Mouse (Mus musculus): ENCODE data around the gene 0610010K14Rik. TPM values are rescaled to one million over a fixed set of nuclear protein-coding genes. Genes with fewer than 3 reads are reported as not detected.

The 0610010K14Rik gene
- total RNA-seq, 2 experiments from 2014 or later, result 41.4 to 45.6 TPM

Small RNA genes within 50 kb of the gene (microRNA-seq; reads per million reads assigned to microRNA genes)
- 2,907 to 16,366 reads per million in 2 experiments for gene Mir195a
- gene Mir497, result 0 reads per million in 2 experiments
- 0 reads per million in 2 experiments for gene Mir497b

Other genes with a start within 250 kb of the 0610010K14Rik start
- gene Gabarap, start 246.8 kb downstream of the 0610010K14Rik start, total RNA-seq (2021), result 100 to 1,000 TPM; 232 to 236 TPM
- gene Phf23, start 242.1 kb downstream of the 0610010K14Rik start, total RNA-seq (2021), result 10 to 100 TPM; 45.4 to 47.4 TPM
- 10 to 100 TPM; 36.8 to 41.7 TPM for gene Dvl2, start 237.3 kb downstream of the 0610010K14Rik start, total RNA-seq (2021)
- gene Acadvl, start 222.5 kb downstream of the 0610010K14Rik start, total RNA-seq (2021), result 10 to 100 TPM; 54.9 to 58.6 TPM
- 100 to 1,000 TPM; 888 to 914 TPM for gene Dlg4, start 221.0 kb downstream of the 0610010K14Rik start, total RNA-seq (2021)
- 1 to 10 TPM in 1 of 2 experiments, not detected in 1; 1.2 TPM for gene Asgr1, start 183.8 kb downstream of the 0610010K14Rik start, total RNA-seq (2021)
- not detected for gene Asgr2, start 145.3 kb downstream of the 0610010K14Rik start, total RNA-seq (2021)
- under 1 TPM; 0.45 to 0.68 TPM for gene Mgl2, start 107.6 kb downstream of the 0610010K14Rik start, total RNA-seq (2021)
- 1 to 10 TPM in 1 of 2 experiments, under 1 TPM in 1; 1.00 to 1.8 TPM for gene Clec10a, start 81.7 kb downstream of the 0610010K14Rik start, total RNA-seq (2021)
- 10 to 100 TPM; 30.5 to 34.6 TPM for gene Slc16a11, start 25.2 kb downstream of the 0610010K14Rik start, total RNA-seq (2021)
- gene Slc16a13, start 16.9 kb downstream of the 0610010K14Rik start, total RNA-seq (2021), result 1 to 10 TPM; 6.9 to 9.4 TPM
- 1 to 10 TPM; 1.1 to 1.3 TPM for gene Bcl6b, start 8.1 kb downstream of the 0610010K14Rik start, total RNA-seq (2021)
- 1 to 10 TPM; 3.9 to 5.1 TPM for gene Gm21988, start 1.9 kb upstream of the 0610010K14Rik start, total RNA-seq (2021)
- gene Rnasek, start 1.9 kb upstream of the 0610010K14Rik start, total RNA-seq (2021), result 100 to 1,000 TPM; 242 to 288 TPM
- not detected for gene Alox12, start 17.4 kb upstream of the 0610010K14Rik start, total RNA-seq (2021)
- not detected for gene Alox12e, start 84.7 kb upstream of the 0610010K14Rik start, total RNA-seq (2021)
- not detected for gene Alox15, start 114.1 kb upstream of the 0610010K14Rik start, total RNA-seq (2021)
- 10 to 100 TPM; 33.3 to 36.2 TPM for gene Pelp1, start 172.1 kb upstream of the 0610010K14Rik start, total RNA-seq (2021)
- gene Arrb2, start 194.7 kb upstream of the 0610010K14Rik start, total RNA-seq (2021), result 100 to 1,000 TPM; 103 to 112 TPM
- gene Med11, start 214.0 kb upstream of the 0610010K14Rik start, total RNA-seq (2021), result 10 to 100 TPM; 13.2 to 17.3 TPM
- gene Zmynd15, start 221.5 kb upstream of the 0610010K14Rik start, total RNA-seq (2021), result under 1 TPM; 0.25 to 0.46 TPM
- under 1 TPM; 0.68 to 0.97 TPM for gene Cxcl16, start 222.1 kb upstream of the 0610010K14Rik start, total RNA-seq (2021)